12 mouse cellular contexts compared by ENCODE assay signal in the genomic region with DNA sequence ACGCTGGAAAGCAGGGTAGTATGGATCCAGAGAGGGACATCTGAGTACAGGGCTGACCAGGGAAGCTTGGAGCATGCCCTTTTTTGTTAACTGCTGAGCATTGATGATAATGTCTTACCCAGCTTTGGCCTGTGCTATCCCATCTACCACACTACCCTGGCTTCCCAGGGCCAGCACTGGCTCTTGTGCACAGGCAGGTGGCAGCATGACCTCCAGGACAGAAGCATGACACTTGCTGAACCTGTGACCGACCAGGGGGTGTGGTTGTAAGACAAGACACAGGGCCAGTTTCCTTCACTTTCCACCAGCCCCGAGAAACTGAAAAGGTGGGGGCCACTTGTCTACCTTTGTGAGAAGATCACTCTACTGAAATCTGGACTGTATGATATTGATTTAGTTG. TPM values are rescaled to one million over a fixed set of nuclear protein-coding genes. Genes with fewer than 3 reads are reported as not detected.
DNase-seq lines count a peak whose midpoint lies in the region; ATAC-seq and TF ChIP-seq lines count a peak whose summit lies in the region.
"Had no signal": no experiment of that assay in that cellular context is flagged by ENCODE, and none has a peak within 500 bp of the region (broad histone marks: within the 10 kb centered on the region; RNA-seq: fewer than 3 reads in every experiment).

No protein-coding gene starts in this region.

- H3K27ac ChIP-seq in layer of hippocampus, adult 2 months: no peak overlapping the region
- H3K27ac ChIP-seq: forebrain, embryonic 12.5 days; neural tube, embryonic 15.5 days had no signal

- TF ChIP-seq CTCF in layer of hippocampus, adult 2 months (conservative IDR thresholded peaks at IDR 0.05): peak; percentile 9; the same call in 1 of the 2 replicates

- H3K4me3 ChIP-seq in layer of hippocampus, adult 2 months: no peak overlapping the region
- H3K4me3 ChIP-seq: forebrain, embryonic 12.5 days; neural tube, embryonic 15.5 days had no signal

- ATAC-seq in hematopoietic stem cell, adult 5-6 weeks (replicated peaks in 1 of 2; ENCODE audit: insufficient read depth in 1 of 2, low FRiP score in 2 of 2, low TSS enrichment in 1 of 2, low read depth in 1 of 2, poor library complexity in 2 of 2, severe bottlenecking in 2 of 2): peak; percentile 69 to 85
- peak; percentile 97 for ATAC-seq in megakaryocyte progenitor cell, adult 5-6 weeks (replicated peaks; ENCODE audit: poor library complexity)
- ATAC-seq: Patski had no signal

- no peak for DNase-seq in layer of hippocampus, adult 2 months (ENCODE audit: low spot score in 2 of 2)
- no peak for DNase-seq in layer of hippocampus, adult 9-11 months
- peak; percentile 64 for DNase-seq in ZHBTc4 (ENCODE audit: low read depth, low spot score)
- no peak for DNase-seq in cerebellum, postnatal 25 days
- no peak for DNase-seq in embryo, embryonic 10 days (ENCODE audit: low spot score)
- DNase-seq: adrenal gland, postnatal 36 days; midbrain, embryonic 14.5 days had no signal

RNA-seq across cellular contexts. Expression of a gene that starts 5.5 kb away (rescaled TPM):
- 10 to 100 TPM; 35.2 to 39.5 TPM for total RNA-seq in layer of hippocampus, adult 2 months (2021)
- total RNA-seq in hematopoietic stem cell, adult 5-6 weeks (2017): not detected in 2 replicates
- 0.10 TPM in 1 of 2 replicates, not detected in the other for total RNA-seq in megakaryocyte progenitor cell, adult 5-6 weeks (2015)
- 0.14 TPM in 1 of 2 replicates, not detected in the other for total RNA-seq in megakaryocyte progenitor cell, adult 5-6 weeks (2017)

Comparison
In these comparisons a context has a peak if more than half of its experiments do, and no peak if none do; other contexts are left out.
1. RNA of a gene that starts 5.5 kb away (total RNA-seq): 35.2 to 39.5 TPM in layer of hippocampus, adult 2 months; 0.10 to 0.14 TPM in megakaryocyte progenitor cell, adult 5-6 weeks and not detected in hematopoietic stem cell, adult 5-6 weeks; every median in the first group is over 10 times any median in the second.